Mouse (Mus musculus) testis, adult 2 months (tissue): ENCODE measurements around the gene Adamtsl4.

ENCODE experiments used
- CTCF ChIP-seq: fragments of 200-500 bp; IDR thresholded peaks from 2 replicates; pipeline ENCODE4 v1.5.1; 2012; ENCODE audit warnings: low read depth, mild to moderate bottlenecking, inconsistent platforms, low read length, moderate library complexity; ENCODE audit not compliant: control insufficient read depth, insufficient read depth, insufficient replicate concordance
- POLR2A ChIP-seq: fragments of 200-500 bp; IDR thresholded peaks from 2 replicates; pipeline ENCODE4 v1.6.1; 2012; ENCODE audit warnings: low read depth, mild to moderate bottlenecking, inconsistent platforms, low read length, moderate library complexity; ENCODE audit not compliant: control insufficient read depth

GRCm38 (mm10) chr3:95694808-95695703 lies 7.3 kb upstream of the Adamtsl4 start:
- TF ChIP-seq CTCF (no peak), POLR2A (no peak)
